Mouse (Mus musculus): ENCODE data around the gene Ift57.

- TF ChIP-seq POLR2A (IDR thresholded peaks at IDR 0.05; ENCODE audit: control insufficient read depth, extremely low read depth, insufficient read depth, low read length, poor library complexity) (no peak), CTCF (IDR thresholded peaks at IDR 0.05; ENCODE audit: borderline replicate concordance, control insufficient read depth, extremely low read depth, insufficient read depth, low read length, poor library complexity) (no peak)
Measured at GRCm38 (mm10) chr16:49724931-49725330, 25.9 kb downstream of the Ift57 start.
